Comparison of ENCODE assay signal across 9 mouse cellular contexts in the genomic region with DNA sequence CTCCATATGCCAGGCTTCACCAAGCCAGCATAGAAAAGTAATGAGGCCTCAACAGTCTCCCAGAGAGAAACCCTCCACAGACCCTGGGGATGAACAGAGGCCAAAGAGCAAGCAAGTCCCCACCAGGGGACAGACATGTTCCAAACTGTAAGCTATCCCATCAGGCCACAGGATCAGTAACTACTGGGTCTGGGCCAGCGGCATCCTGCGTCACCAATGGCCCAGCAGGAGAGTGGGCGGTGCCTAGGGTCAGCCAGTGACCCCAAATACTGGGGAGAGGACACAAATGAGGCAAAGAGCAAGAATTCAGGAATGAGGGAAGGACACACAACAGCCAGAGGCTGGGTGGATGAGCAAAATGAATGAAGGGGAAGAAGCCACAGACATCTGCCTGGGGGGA. TPM values are rescaled to one million over a fixed set of nuclear protein-coding genes. Genes with fewer than 3 reads are reported as not detected.
DNase-seq lines count a peak whose midpoint lies in the region; ATAC-seq and TF ChIP-seq lines count a peak whose summit lies in the region.
"Had no signal": no experiment of that assay in that cellular context is flagged by ENCODE, and none has a peak within 500 bp of the region (broad histone marks: within the 10 kb centered on the region; RNA-seq: fewer than 3 reads in every experiment).

No protein-coding gene starts in this region.

- H3K4me3 ChIP-seq in liver, adult 2 months (ENCODE audit: insufficient read depth, low read depth, low read length) = no peak overlapping the region
- H3K4me3 ChIP-seq in liver, embryonic 11.5 days (ENCODE audit: low read depth, low read length) = no peak overlapping the region
- H3K4me3 ChIP-seq in heart, embryonic 12.5 days = no peak overlapping the region
- H3K4me3 ChIP-seq in midbrain, postnatal 0 days (ENCODE audit: low read depth, low read length) = no peak overlapping the region

- DNase-seq in liver, adult 2 months (ENCODE audit: extremely low read depth, low read depth, low spot score) = peak; percentile 89
- no peak for DNase-seq in liver, embryonic 11.5 days (ENCODE audit: low spot score)
- peak; percentile 79 to 81 for DNase-seq in kidney, postnatal 36 days
- no peak for DNase-seq in midbrain, postnatal 0 days (ENCODE audit: low spot score)
- DNase-seq in urinary bladder, postnatal 10 days (ENCODE audit: low spot score) = no peak
- DNase-seq in spleen, postnatal 14 days (ENCODE audit: low spot score in 2 of 2) = no peak
- DNase-seq in left cerebral cortex, adult 18-20 months (ENCODE audit: low spot score in 2 of 2) = no peak
- DNase-seq: thymus, adult 18-20 months had no signal

- H3K9me3 ChIP-seq in liver, embryonic 11.5 days (ENCODE audit: control insufficient read depth, low read length) = no peaks in the 10 kb centered on the region
- H3K9me3 ChIP-seq in heart, embryonic 12.5 days (replicated peaks) = no peaks in the 10 kb centered on the region
- no peaks in the 10 kb centered on the region for H3K9me3 ChIP-seq in midbrain, postnatal 0 days (ENCODE audit: low read length)

- ATAC-seq in liver, embryonic 11.5 days (replicated peaks; ENCODE audit: low FRiP score) = no peak
- no peak; the same call in 1 of the 2 replicates for ATAC-seq in heart, embryonic 12.5 days (ENCODE audit: insufficient number of reproducible peaks, low FRiP score)
- ATAC-seq in midbrain, postnatal 0 days (ENCODE audit: low FRiP score) = peak; percentile 14; the same call in 1 of the 2 replicates

- TF ChIP-seq CTCF in liver, adult 2 months (IDR thresholded peaks at IDR 0.05; ENCODE audit: low read depth, low read length) = peak; percentile 57
- TF ChIP-seq CTCF in midbrain, postnatal 0 days (IDR thresholded peaks at IDR 0.05) = no peak; the same call in 1 of the 2 replicates

- no peak for TF ChIP-seq POLR2A in liver, adult 2 months (IDR thresholded peaks at IDR 0.05; ENCODE audit: extremely low read depth, insufficient read depth, low read length)

- peaks cover 45% of the 10 kb centered on the region for H3K4me1 ChIP-seq in liver, adult 2 months (ENCODE audit: control insufficient read depth, insufficient read depth, low read length)
- H3K4me1 ChIP-seq in liver, embryonic 11.5 days (replicated peaks; ENCODE audit: control insufficient read depth, insufficient read depth, low read length) = peaks cover 20% of the 10 kb centered on the region
- H3K4me1 ChIP-seq in heart, embryonic 12.5 days (replicated peaks) = peaks cover 67% of the 10 kb centered on the region
- H3K4me1 ChIP-seq in midbrain, postnatal 0 days (ENCODE audit: insufficient read depth, low read length) = no peaks in the 10 kb centered on the region

- H3K9ac ChIP-seq in liver, adult 2 months (ENCODE audit: low read depth, low read length) = no peak overlapping the region
- no peak overlapping the region for H3K9ac ChIP-seq in liver, embryonic 11.5 days (ENCODE audit: low read depth, low read length)
- H3K9ac ChIP-seq in heart, embryonic 12.5 days = 0 out of 2 replicates have a peak overlapping the region, but pooled peaks have one; percentile 6
- H3K9ac ChIP-seq in midbrain, postnatal 0 days (replicated peaks; ENCODE audit: low read length, poor library complexity, severe bottlenecking) = no peak overlapping the region

- 29% methylated on average over 3 of the region's 3 CpGs for WGBS in liver, adult 2 months
- 57% methylated on average over 3 of the region's 3 CpGs for WGBS in liver, embryonic 11.5 days
- 65% methylated on average over 3 of the region's 3 CpGs for WGBS in heart, embryonic 12.5 days
- WGBS in midbrain, postnatal 0 days = 44% methylated on average over 3 of the region's 3 CpGs

- no peak overlapping the region for H3K4me2 ChIP-seq in liver, embryonic 11.5 days
- no peak overlapping the region for H3K4me2 ChIP-seq in heart, embryonic 12.5 days
- H3K4me2 ChIP-seq in midbrain, postnatal 0 days (ENCODE audit: low read depth, low read length, poor library complexity, severe bottlenecking) = no peak overlapping the region

- H3K36me3 ChIP-seq in liver, adult 2 months (ENCODE audit: control insufficient read depth, insufficient read depth, low read length) = peaks cover 3% of the 10 kb centered on the region; the same call in 1 of the 2 replicates
- peaks cover 7% of the 10 kb centered on the region for H3K36me3 ChIP-seq in liver, embryonic 11.5 days (ENCODE audit: control insufficient read depth, insufficient read depth, low read length)
- H3K36me3 ChIP-seq in heart, embryonic 12.5 days = peaks cover 30% of the 10 kb centered on the region
- peaks cover 20% of the 10 kb centered on the region for H3K36me3 ChIP-seq in midbrain, postnatal 0 days (ENCODE audit: insufficient read depth, low read length)

- H3K27ac ChIP-seq in liver, adult 2 months (replicated peaks; ENCODE audit: insufficient read depth, low read depth, low read length) = 0 out of 2 replicates have a peak overlapping the region, but pooled peaks have one; percentile 49
- H3K27ac ChIP-seq in liver, embryonic 11.5 days (ENCODE audit: low read depth, low read length) = no peak overlapping the region; the same call in 1 of the 2 replicates
- no peak overlapping the region for H3K27ac ChIP-seq in heart, embryonic 12.5 days (ENCODE audit: poor library complexity, severe bottlenecking)
- H3K27ac ChIP-seq in midbrain, postnatal 0 days (ENCODE audit: low read depth, low read length) = no peak overlapping the region

- peaks cover 52% of the 10 kb centered on the region for H3K79me2 ChIP-seq in liver, adult 2 months (ENCODE audit: control insufficient read depth, insufficient read depth, low read length)

- H3K27me3 ChIP-seq in liver, adult 2 months (ENCODE audit: control insufficient read depth, insufficient read depth, low read length) = no peaks in the 10 kb centered on the region
- H3K27me3 ChIP-seq in liver, embryonic 11.5 days (replicated peaks; ENCODE audit: control insufficient read depth, insufficient read depth, low read length) = no peaks in the 10 kb centered on the region
- H3K27me3 ChIP-seq in heart, embryonic 12.5 days (replicated peaks) = no peaks in the 10 kb centered on the region
- no peaks in the 10 kb centered on the region for H3K27me3 ChIP-seq in midbrain, postnatal 0 days (ENCODE audit: insufficient read depth, low read length)

RNA-seq across cellular contexts. Expression of a gene that starts 55.8 kb away (rescaled TPM):
- 7.1 and 9.4 TPM in 2 replicates for total RNA-seq in liver, adult 2 months (2014; rRNA removed)
- 15.0 and 17.0 TPM in 2 replicates for polyA plus RNA-seq in liver, adult 2 months (2012; rRNA removed)
- 14.0 and 17.2 TPM in 2 replicates for polyA plus RNA-seq in liver, embryonic 11.5 days (2014; fragmentation: Nextera tagmentation; extraction: Ambion mirVana)
- 17.0 and 18.6 TPM in 2 replicates for polyA plus RNA-seq in heart, embryonic 12.5 days (2016; fragmentation: Nextera tagmentation; extraction: Ambion mirVana)
- 22.8 and 37.8 TPM in 2 replicates for total RNA-seq in midbrain, postnatal 0 days (2014; rRNA removed)
- 15.5 and 17.8 TPM in 2 replicates for polyA plus RNA-seq in midbrain, postnatal 0 days (2015; fragmentation: Nextera tagmentation; extraction: Ambion mirVana)
- 100 to 1,000 TPM; 177 to 208 TPM for total RNA-seq in left cerebral cortex, adult 18-20 months (2021)

Comparison
In these comparisons a context has a peak if more than half of its experiments do, and no peak if none do; other contexts are left out.
1. DNase-seq: peak in liver, adult 2 months (single experiment) and kidney, postnatal 36 days (2 of 2); none in liver, embryonic 11.5 days (single experiment), midbrain, postnatal 0 days (single experiment), urinary bladder, postnatal 10 days (single experiment), spleen, postnatal 14 days (0 of 2) and left cerebral cortex, adult 18-20 months (0 of 2).